Mouse (Mus musculus) erythroblast, embryonic 14.5 days (primary cell): ENCODE measurements around the gene Fam222a.

ENCODE experiments used
- GATA1 ChIP-seq: IDR thresholded peaks from 2 replicates; pipeline ENCODE4 v1.6.1; 2012; ENCODE audit warnings: low read length, inconsistent platforms, mixed read lengths
- TAL1 ChIP-seq: IDR thresholded peaks from 3 replicates; pipeline ENCODE4 v1.6.1; 2012; ENCODE audit warnings: low read length, inconsistent platforms, mixed read lengths

GRCm38 (mm10) chr5:114585682-114586081 is 17.9 kb downstream of the Fam222a start:
- no peak for TF ChIP-seq TAL1
- TF ChIP-seq GATA1: no peak
